ENCODE assay signal across 8 mouse cellular contexts in genomic region chrX:12127106-12127670, GRCm38 (mm10). TPM values are rescaled to one million over a fixed set of nuclear protein-coding genes. Genes with fewer than 3 reads are reported as not detected.
DNase-seq lines count a peak whose midpoint lies in the region; ATAC-seq and TF ChIP-seq lines count a peak whose summit lies in the region.

No protein-coding gene starts in this region.

- H3K27ac ChIP-seq in heart, embryonic 14.5 days (replicated peaks in 1 of 2; ENCODE audit: control insufficient read depth in 1 of 2, insufficient read depth in 1 of 2, low read depth in 2 of 2, low read length in 2 of 2) = peak overlapping the region in 1 of 2 experiments; percentile 86; a peak in 3 of 4 replicates
- peak overlapping the region; percentile 69 for H3K27ac ChIP-seq in MEL (ENCODE audit: control insufficient read depth, low read depth, low read length)
- H3K27ac ChIP-seq in hindbrain, embryonic 10.5 days = peak overlapping the region; percentile 97
- H3K27ac ChIP-seq in midbrain, embryonic 14.5 days (replicated peaks; ENCODE audit: low read depth, low read length) = peak overlapping the region; percentile 91

- H3K27me3 ChIP-seq in heart, embryonic 14.5 days (ENCODE audit: control insufficient read depth, insufficient read depth, low read length) = peaks cover 48% of the 10 kb centered on the region
- no peaks in the 10 kb centered on the region for H3K27me3 ChIP-seq in MEL (ENCODE audit: control insufficient read depth in 1 of 2, insufficient read depth in 2 of 2, low read length in 2 of 2)
- H3K27me3 ChIP-seq in hindbrain, embryonic 10.5 days (ENCODE audit: insufficient read depth, poor library complexity, severe bottlenecking) = peaks cover 100% of the 10 kb centered on the region
- peaks cover 19% of the 10 kb centered on the region for H3K27me3 ChIP-seq in midbrain, embryonic 14.5 days (ENCODE audit: control insufficient read depth, insufficient read depth, low read length)

- peaks cover 57% of the 10 kb centered on the region for H3K79me2 ChIP-seq in MEL (ENCODE audit: control insufficient read depth, insufficient read depth, low read length, poor library complexity)

- no peak for TF ChIP-seq CTCF in MEL (IDR thresholded peaks at IDR 0.05 in 2 of 3, conservative IDR thresholded peaks at IDR 0.05 in 1 of 3; ENCODE audit: control insufficient read depth in 1 of 3, insufficient read depth in 1 of 3, low read depth in 2 of 3, low read length in 3 of 3, poor library complexity in 1 of 3, severe bottlenecking in 1 of 3)

- intact Hi-C loops in heart, postnatal 36 days (cut with DNase I) = no loop called here

- peak in 1 of 2 experiments; percentile 22; a peak in 1 of 4 replicates for TF ChIP-seq POLR2A in MEL (IDR thresholded peaks at IDR 0.05; ENCODE audit: control insufficient read depth in 1 of 2, insufficient read depth in 1 of 2, low read depth in 1 of 2, low read length in 2 of 2, poor library complexity in 1 of 2)

- no peaks in the 10 kb centered on the region for H3K9me3 ChIP-seq in heart, embryonic 14.5 days (ENCODE audit: control insufficient read depth, low read length)
- no peaks in the 10 kb centered on the region for H3K9me3 ChIP-seq in MEL (replicated peaks; ENCODE audit: insufficient read depth, low read length)
- no peaks in the 10 kb centered on the region for H3K9me3 ChIP-seq in hindbrain, embryonic 10.5 days
- H3K9me3 ChIP-seq in midbrain, embryonic 14.5 days (ENCODE audit: control insufficient read depth, low read length) = no peaks in the 10 kb centered on the region

- no peak for TF ChIP-seq RAD21 in MEL (IDR thresholded peaks at IDR 0.05; ENCODE audit: low read depth, low read length)

- peak overlapping the region; percentile 73 for H3K4me2 ChIP-seq in heart, embryonic 14.5 days (ENCODE audit: low read length)
- peak overlapping the region; percentile 61 for H3K4me2 ChIP-seq in midbrain, embryonic 14.5 days (ENCODE audit: low read length)

- WGBS in heart, embryonic 14.5 days = 4% methylated on average over 24 of the region's 24 CpGs
- 2% methylated on average over 24 of the region's 24 CpGs for WGBS in hindbrain, embryonic 10.5 days
- 6% methylated on average over 24 of the region's 24 CpGs for WGBS in midbrain, embryonic 14.5 days

- ATAC-seq in heart, embryonic 14.5 days (ENCODE audit: insufficient number of reproducible peaks, insufficient read depth, low FRiP score, low read depth) = no peak
- no peak for ATAC-seq in midbrain, embryonic 14.5 days (ENCODE audit: low FRiP score, low TSS enrichment)

- peak overlapping the region; percentile 83 for H3K9ac ChIP-seq in heart, embryonic 14.5 days (ENCODE audit: low read length)
- H3K9ac ChIP-seq in MEL (ENCODE audit: control insufficient read depth, low read depth, low read length, poor library complexity, severe bottlenecking) = peak overlapping the region; percentile 88
- peak overlapping the region; percentile 77 for H3K9ac ChIP-seq in midbrain, embryonic 14.5 days (replicated peaks; ENCODE audit: low read length)

- no peaks in the 10 kb centered on the region for H3K36me3 ChIP-seq in heart, embryonic 14.5 days (ENCODE audit: control insufficient read depth, insufficient read depth, low read length)
- peaks cover 0 to 38% of the 10 kb centered on the region in 2 experiments; a peak in 2 of 4 replicates for H3K36me3 ChIP-seq in MEL (ENCODE audit: control insufficient read depth in 1 of 2, insufficient read depth in 2 of 2, low read length in 2 of 2)
- no peaks in the 10 kb centered on the region for H3K36me3 ChIP-seq in hindbrain, embryonic 10.5 days
- no peaks in the 10 kb centered on the region for H3K36me3 ChIP-seq in midbrain, embryonic 14.5 days (ENCODE audit: control insufficient read depth, insufficient read depth, low read length)

- DNase-seq in heart, postnatal 36 days = no peak
- DNase-seq in MEL (ENCODE audit: low read depth, low spot score) (no peak), adipocyte (ENCODE audit: low spot score) (no peak)
- DNase-seq in hindbrain, embryonic 10.5 days (ENCODE audit: low spot score) = peak; percentile 51
- no peak for DNase-seq in midbrain, embryonic 14.5 days
- no peak for DNase-seq in spleen, postnatal 10 days (ENCODE audit: low spot score in 2 of 2)
- no peak for DNase-seq in adrenal gland, adult 2 months

- TF ChIP-seq EP300 in MEL (IDR thresholded peaks at IDR 0.05; ENCODE audit: low read depth in 1 of 2, low read length in 2 of 2) = no peak

- H3K4me3 ChIP-seq in heart, embryonic 14.5 days (ENCODE audit: control insufficient read depth in 1 of 2, insufficient read depth in 1 of 2, low read depth in 1 of 2, low read length in 2 of 2) = peak overlapping the region; percentile 64 to 80
- peak overlapping the region; percentile 78 to 87 for H3K4me3 ChIP-seq in MEL (ENCODE audit: control insufficient read depth in 1 of 2, insufficient read depth in 1 of 2, low read depth in 2 of 2, low read length in 2 of 2)
- peak overlapping the region; percentile 67 for H3K4me3 ChIP-seq in hindbrain, embryonic 10.5 days
- H3K4me3 ChIP-seq in midbrain, embryonic 14.5 days (replicated peaks; ENCODE audit: low read depth, low read length) = peak overlapping the region; percentile 53

- H3K4me1 ChIP-seq in heart, embryonic 14.5 days (ENCODE audit: control insufficient read depth in 2 of 2, insufficient read depth in 2 of 2, low read length in 2 of 2) = peaks cover 26 to 27% of the 10 kb centered on the region in 2 experiments
- peaks cover 10 to 41% of the 10 kb centered on the region in 2 experiments for H3K4me1 ChIP-seq in MEL (ENCODE audit: control insufficient read depth in 1 of 2, insufficient read depth in 2 of 2, low read length in 2 of 2)
- H3K4me1 ChIP-seq in hindbrain, embryonic 10.5 days (replicated peaks) = peaks cover 81% of the 10 kb centered on the region
- peaks cover 20% of the 10 kb centered on the region for H3K4me1 ChIP-seq in midbrain, embryonic 14.5 days (ENCODE audit: control insufficient read depth, insufficient read depth, low read length)

TF ChIP-seq in MEL, 35 proteins besides CTCF, POLR2A, EP300 and RAD21:
- TF ChIP-seq HCFC1 (IDR thresholded peaks at IDR 0.05; ENCODE audit: low read depth, low read length) (no peak), NELFE (IDR thresholded peaks at IDR 0.05; ENCODE audit: low read depth, low read length) (peak; percentile 29; the same call in 1 of the 2 replicates), CHD1 (IDR thresholded peaks at IDR 0.05; ENCODE audit: low read depth, low read length) (no peak), GATA1 (IDR thresholded peaks at IDR 0.05; ENCODE audit: low read depth, low read length) (no peak)

RNA-seq across cellular contexts. Expression of gene Bcor, which starts 33.0 kb away (rescaled TPM):
- 17.0 and 17.7 TPM in 2 replicates for polyA plus RNA-seq in heart, embryonic 14.5 days (2014; fragmentation: Nextera tagmentation; extraction: Ambion mirVana)
- 10 to 100 TPM; 20.0 to 25.9 TPM for total RNA-seq in heart, postnatal 36 days (2021)
- 61.6 and 72.2 TPM in 2 replicates for total RNA-seq in MEL (2012; rRNA removed)
- polyA plus RNA-seq in MEL (2012; ENCODE audit: insufficient read depth in 1 of 2, insufficient read length in 2 of 2, low read depth in 1 of 2, low replicate concordance in 2 of 2, missing spikeins in 1 of 2) = 10 to 100 TPM; 44.6 to 88.7 TPM
- polyA plus RNA-seq in hindbrain, embryonic 10.5 days (2016; fragmentation: Nextera tagmentation; extraction: Ambion mirVana) = 20.0 and 20.7 TPM in 2 replicates
- 20.8 and 26.6 TPM in 2 replicates for polyA plus RNA-seq in midbrain, embryonic 14.5 days (2014; fragmentation: Nextera tagmentation; extraction: Ambion mirVana)
- total RNA-seq in adrenal gland, adult 2 months (2021) = 10 to 100 TPM; 11.8 to 16.9 TPM
- polyA plus RNA-seq in adrenal gland, adult 2 months (2012; rRNA removed) = 7.5 and 9.3 TPM in 2 replicates
